Mouse (Mus musculus): Measurements from ENCODE around the gene Pdzd7. TPM values are rescaled to one million over a fixed set of nuclear protein-coding genes. Genes with fewer than 3 reads are reported as not detected.

The Pdzd7 gene
- polyA plus RNA-seq (2015; fragmentation: Nextera tagmentation; extraction: Ambion mirVana) = 1.9 and 2.7 TPM in 2 replicates

- 83% methylated on average over 5 of the region's 5 CpGs for whole genome bisulfite sequencing
- Histone ChIP-seq H3K9me3 (ENCODE audit: control insufficient read depth, low read length) (no peaks in the 10 kb centered on the region), H3K4me3 (replicated peaks; ENCODE audit: low read length) (peak within 1 kb of the TSS; percentile 44), H3K4me1 (replicated peaks; ENCODE audit: control insufficient read depth, insufficient read depth, low read length) (peaks cover 37% of the 10 kb centered on the region), H3K36me3 (ENCODE audit: control insufficient read depth, insufficient read depth) (peaks cover 1% of the 10 kb centered on the region; the same call in 1 of the 2 replicates), H3K27me3 (replicated peaks; ENCODE audit: control insufficient read depth, insufficient read depth, low read length) (no peaks in the 10 kb centered on the region), H3K9ac (replicated peaks; ENCODE audit: low read depth, low read length) (peak within 1 kb of the TSS; percentile 49), H3K4me2 (ENCODE audit: low read length) (peak within 1 kb of the TSS; percentile 79), H3K27ac (ENCODE audit: low read length) (peak within 1 kb of the TSS; percentile 10; the same call in 1 of the 2 replicates)
- no peak for ATAC-seq
These were observed at the start of gene Pdzd7 for GRCm38 (mm10) chr19:45045651-45046050. Gene Pdzd7, minus strand, starts transcription at chr19:45045717.

GRCm38 (mm10) chr19:45081841-45082550 lies 36.5 kb upstream of the Pdzd7 start:
- 13% methylated on average over 11 of the region's 11 CpGs for whole genome bisulfite sequencing
- Histone ChIP-seq H3K36me3 (ENCODE audit: control insufficient read depth, insufficient read depth) (no peaks in the 10 kb centered on the region), H3K9me3 (ENCODE audit: control insufficient read depth, low read length) (no peaks in the 10 kb centered on the region), H3K4me3 (replicated peaks; ENCODE audit: low read length) (no peak overlapping the region), H3K27ac (ENCODE audit: low read length) (no peak overlapping the region), H3K4me2 (ENCODE audit: low read length) (no peak overlapping the region), H3K27me3 (replicated peaks; ENCODE audit: control insufficient read depth, insufficient read depth, low read length) (peaks cover 41% of the 10 kb centered on the region), H3K4me1 (replicated peaks; ENCODE audit: control insufficient read depth, insufficient read depth, low read length) (peaks cover 22% of the 10 kb centered on the region), H3K9ac (replicated peaks; ENCODE audit: low read depth, low read length) (no peak overlapping the region)
- ATAC-seq = no peak

- Histone ChIP-seq H3K27me3 (replicated peaks; ENCODE audit: control insufficient read depth, insufficient read depth, low read length) (peaks cover 48% of the 10 kb centered on the region), H3K9ac (replicated peaks; ENCODE audit: low read depth, low read length) (no peak overlapping the region)
- ATAC-seq = 0 out of 2 replicates have a peak, but pooled peaks have one; percentile 47
These were observed 35.8 kb upstream of the Pdzd7 start for GRCm38 (mm10) chr19:45081279-45081678.

GRCm38 (mm10) chr19:45080711-45081110 lies 35.2 kb upstream of the Pdzd7 start:
- Histone ChIP-seq H3K36me3 (ENCODE audit: control insufficient read depth, insufficient read depth) (no peaks in the 10 kb centered on the region), H3K4me2 (ENCODE audit: low read length) (peak overlapping the region; percentile 48), H3K27ac (ENCODE audit: low read length) (no peak overlapping the region), H3K4me1 (replicated peaks; ENCODE audit: control insufficient read depth, insufficient read depth, low read length) (peaks cover 35% of the 10 kb centered on the region), H3K4me3 (replicated peaks; ENCODE audit: low read length) (peak overlapping the region; percentile 29), H3K27me3 (replicated peaks; ENCODE audit: control insufficient read depth, insufficient read depth, low read length) (peaks cover 53% of the 10 kb centered on the region), H3K9me3 (ENCODE audit: control insufficient read depth, low read length) (no peaks in the 10 kb centered on the region), H3K9ac (replicated peaks; ENCODE audit: low read depth, low read length) (peak overlapping the region; percentile 46)
- WGBS = under 1% methylated on average over 17 of the region's 17 CpGs
- ATAC-seq = no peak

More at GRCm38 (mm10) chr19:45081279-45081678, 35.8 kb upstream of the Pdzd7 start:
- Histone ChIP-seq H3K4me3 (replicated peaks; ENCODE audit: low read length) (peak overlapping the region; percentile 29), H3K27ac (ENCODE audit: low read length) (no peak overlapping the region), H3K9me3 (ENCODE audit: control insufficient read depth, low read length) (no peaks in the 10 kb centered on the region), H3K36me3 (ENCODE audit: control insufficient read depth, insufficient read depth) (no peaks in the 10 kb centered on the region), H3K4me1 (replicated peaks; ENCODE audit: control insufficient read depth, insufficient read depth, low read length) (peaks cover 30% of the 10 kb centered on the region), H3K4me2 (ENCODE audit: low read length) (peak overlapping the region; percentile 48)
- WGBS = 0% methylated on average over 5 of the region's 5 CpGs

GRCm38 (mm10) chr19:45079769-45080515 lies 34.4 kb upstream of the Pdzd7 start:
- ATAC-seq = 0 out of 2 replicates have a peak, but pooled peaks have one; percentile 5
- H3K4me1 ChIP-seq (replicated peaks; ENCODE audit: control insufficient read depth, insufficient read depth, low read length) = peaks cover 40% of the 10 kb centered on the region
- H3K4me2 ChIP-seq (ENCODE audit: low read length) = peak overlapping the region; percentile 48
- no peaks in the 10 kb centered on the region for H3K36me3 ChIP-seq (ENCODE audit: control insufficient read depth, insufficient read depth)
- peak overlapping the region; percentile 46 for H3K9ac ChIP-seq (replicated peaks; ENCODE audit: low read depth, low read length)
- no peak overlapping the region for H3K27ac ChIP-seq (ENCODE audit: low read length)
- under 1% methylated on average over 45 of the region's 45 CpGs for WGBS
- peaks cover 58% of the 10 kb centered on the region for H3K27me3 ChIP-seq (replicated peaks; ENCODE audit: control insufficient read depth, insufficient read depth, low read length)
- H3K9me3 ChIP-seq (ENCODE audit: control insufficient read depth, low read length) = no peaks in the 10 kb centered on the region
- H3K4me3 ChIP-seq (replicated peaks; ENCODE audit: low read length) = peak overlapping the region; percentile 29

- Histone ChIP-seq H3K4me2 (ENCODE audit: low read length) (peak overlapping the region; percentile 48), H3K9me3 (ENCODE audit: control insufficient read depth, low read length) (no peaks in the 10 kb centered on the region), H3K27me3 (replicated peaks; ENCODE audit: control insufficient read depth, insufficient read depth, low read length) (peaks cover 58% of the 10 kb centered on the region), H3K9ac (replicated peaks; ENCODE audit: low read depth, low read length) (no peak overlapping the region), H3K4me3 (replicated peaks; ENCODE audit: low read length) (peak overlapping the region; percentile 29; the same call in 1 of the 2 replicates), H3K27ac (ENCODE audit: low read length) (no peak overlapping the region), H3K4me1 (replicated peaks; ENCODE audit: control insufficient read depth, insufficient read depth, low read length) (peaks cover 40% of the 10 kb centered on the region), H3K36me3 (ENCODE audit: control insufficient read depth, insufficient read depth) (no peaks in the 10 kb centered on the region)
- WGBS = 4% methylated on average over 17 of the region's 17 CpGs
- ATAC-seq = no peak
These were observed 33.7 kb upstream of the Pdzd7 start for GRCm38 (mm10) chr19:45078971-45079764.

- Histone ChIP-seq H3K9me3 (ENCODE audit: control insufficient read depth, low read length) (no peaks in the 10 kb centered on the region), H3K4me2 (ENCODE audit: low read length) (no peak overlapping the region), H3K4me3 (replicated peaks; ENCODE audit: low read length) (no peak overlapping the region), H3K4me1 (replicated peaks; ENCODE audit: control insufficient read depth, insufficient read depth, low read length) (peaks cover 43% of the 10 kb centered on the region), H3K27me3 (replicated peaks; ENCODE audit: control insufficient read depth, insufficient read depth, low read length) (peaks cover 58% of the 10 kb centered on the region), H3K9ac (replicated peaks; ENCODE audit: low read depth, low read length) (0 out of 2 replicates have a peak overlapping the region, but pooled peaks have one; percentile 14), H3K27ac (ENCODE audit: low read length) (no peak overlapping the region), H3K36me3 (ENCODE audit: control insufficient read depth, insufficient read depth) (no peaks in the 10 kb centered on the region)
- ATAC-seq = no peak
- WGBS = 5% methylated on average over 20 of the region's 20 CpGs
These were observed 32.5 kb upstream of the Pdzd7 start for GRCm38 (mm10) chr19:45077742-45078645.

All from forebrain, embryonic 16.5 days (tissue).